Mouse (Mus musculus) pancreas, adult 10 weeks (tissue): ENCODE results near the gene Crtam. TPM values are rescaled to one million over a fixed set of nuclear protein-coding genes. Genes with fewer than 3 reads are reported as not detected.

Experiments used
- polyA plus RNA-seq: library from polyadenylated mRNA; stranded (reverse); fragments of 350-450 nt; fragmentation: Illumina TruSeq; extraction: RNeasy Lipid Tissue Mini Kit (QIAGEN cat#74804); gene quantifications from one replicate; pipeline ENCODE4 v1.2.3, GENCODE M21; 2015; ENCODE audit warnings: low read depth, low replicate concordance; ENCODE audit not compliant: insufficient read depth

Gene Crtam
- polyA plus RNA-seq, result not detected

GRCm38 (mm10) chr9:41004415-41004814 is at the start of gene Crtam:
Crtam (minus strand) TSS chr9:41004628.

GRCm38 (mm10) chr9:40963586-40964417 is 40.6 kb downstream of the Crtam start, which contains the start of gene Jhy:
Jhy (minus strand) TSS chr9:40964118.

Other genes starting within 250 kb of the Crtam start
- gene Hspa8, start 203.6 kb downstream of the Crtam start, polyA plus RNA-seq, result 283 TPM
- not detected for gene Bsx, start 130.5 kb downstream of the Crtam start, polyA plus RNA-seq
- gene Jhy, start 40.5 kb downstream of the Crtam start, polyA plus RNA-seq, result not detected
- 0.54 TPM for gene Ubash3b, start 157.1 kb upstream of the Crtam start, polyA plus RNA-seq